Mouse (Mus musculus) neural tube, embryonic 11.5 days (tissue): ENCODE data around the gene Ap1m2. TPM values are rescaled to one million over a fixed set of nuclear protein-coding genes. Genes with fewer than 3 reads are reported as not detected.
A peak's percentile ranks its signal among the peaks of the same experiment; 100 is the strongest.

Source experiments
- ATAC-seq: fragments of 200-750 bp; cut with Nextera tagmentation; 2 replicates; pipeline ENCODE4 v1.8.0; 2017; ENCODE audit warnings: moderate number of reproducible peaks, mild to moderate bottlenecking, moderate TSS enrichment, moderate library complexity; ENCODE audit not compliant: insufficient read depth, low FRiP score, low TSS enrichment
- DNase-seq: peaks from one replicate; pipeline ENCODE4 v3.0.0-alpha.2; 2015; ENCODE audit warnings: low spot score
- H3K27ac ChIP-seq: fragments of 300-500 bp; sonication (generic); 2 replicates; pipeline ENCODE4 v1.5.1; 2014; ENCODE audit warnings: low read depth, mild to moderate bottlenecking, low read length
- H3K27me3 ChIP-seq: fragments of 300-500 bp; sonication (generic); 2 replicates; pipeline ENCODE4 v1.6.1; 2014; ENCODE audit warnings: mild to moderate bottlenecking, low read length, mixed read lengths; ENCODE audit not compliant: control insufficient read depth, insufficient read depth
- H3K36me3 ChIP-seq: fragments of 300-500 bp; sonication (generic); 2 replicates; pipeline ENCODE4 v1.6.1; 2014; ENCODE audit warnings: mild to moderate bottlenecking, low read length, moderate library complexity, mixed read lengths; ENCODE audit not compliant: control insufficient read depth, insufficient read depth
- H3K4me1 ChIP-seq: fragments of 300-500 bp; sonication (generic); 2 replicates; pipeline ENCODE4 v1.6.1; 2014; ENCODE audit warnings: low read length, mixed read lengths; ENCODE audit not compliant: control insufficient read depth, insufficient read depth
- H3K4me2 ChIP-seq: fragments of 300-500 bp; sonication (generic); 2 replicates; pipeline ENCODE4 v1.6.1; 2014; ENCODE audit warnings: low read depth, mild to moderate bottlenecking, moderate library complexity
- H3K4me3 ChIP-seq: fragments of 300-500 bp; sonication (generic); 2 replicates; pipeline ENCODE4 v1.5.1; 2014; ENCODE audit warnings: low read depth, low read length
- H3K9ac ChIP-seq: fragments of 300-500 bp; sonication (generic); 2 replicates; pipeline ENCODE4 v1.6.1; 2014; ENCODE audit warnings: mild to moderate bottlenecking, low read length
- H3K9me3 ChIP-seq: fragments of 300-500 bp; sonication (generic); 2 replicates; pipeline ENCODE4 v1.6.1; 2016; ENCODE audit warnings: low read length; ENCODE audit not compliant: control insufficient read depth
- WGBS: fragments of 180-500 bp; shearing (Covaris S2); extraction: QIAGEN DNeasy Blood & Tissue Kit; methylation state at CpG from one replicate; pipeline ENCODE4 v1.1.7; 2014; 5-methylcytosine and 5-hydroxymethylcytosine counted together
- polyA plus RNA-seq: library from polyadenylated mRNA; unstranded; fragments of >200 nt; fragmentation: Nextera tagmentation; extraction: Ambion mirVana; gene quantifications from 2 replicates; pipeline ENCODE4 v1.2.1, GENCODE M21; 2014

Ap1m2 gene
- polyA plus RNA-seq, 1 experiment from 2014 or later = 2.7 TPM

- Histone ChIP-seq H3K36me3 (no peaks in the 10 kb centered on the region), H3K27ac (no peak overlapping the region), H3K4me1 (peaks cover 12% of the 10 kb centered on the region; the same call in 1 of the 2 replicates), H3K4me3 (peak overlapping the region; percentile 75), H3K27me3 (no peaks in the 10 kb centered on the region), H3K9me3 (no peaks in the 10 kb centered on the region), H3K9ac (peak overlapping the region; percentile 75), H3K4me2 (peak overlapping the region; percentile 94)
- ATAC-seq (no peak), DNase-seq (no peak)
- WGBS = 16% methylated on average over 6 of the region's 6 CpGs
Measured at GRCm38 (mm10) chr9:21321513-21321835, 9.3 kb upstream of the Ap1m2 start.

GRCm38 (mm10) chr9:21320619-21321512 lies 8.7 kb upstream of the Ap1m2 start, which contains the start of gene Slc44a2:
TSS of gene Slc44a2 (plus strand) at chr9:21320698.
- H3K27ac ChIP-seq = no peak within 1 kb of the TSS
- under 1% methylated on average over 52 of the region's 52 CpGs for WGBS

GRCm38 (mm10) chr9:21320280-21320618 lies 8.1 kb upstream of the Ap1m2 start:
- peak overlapping the region; percentile 94 for H3K4me2 ChIP-seq
- no peaks in the 10 kb centered on the region for H3K27me3 ChIP-seq
- ATAC-seq (no peak), DNase-seq (no peak)
- H3K36me3 ChIP-seq = no peaks in the 10 kb centered on the region
- WGBS = 27% methylated on average over 4 of the region's 4 CpGs
- H3K4me1 ChIP-seq = peaks cover 12% of the 10 kb centered on the region; the same call in 1 of the 2 replicates
- no peaks in the 10 kb centered on the region for H3K9me3 ChIP-seq
- H3K27ac ChIP-seq = no peak overlapping the region
- peak overlapping the region; percentile 75 for H3K4me3 ChIP-seq
- H3K9ac ChIP-seq = peak overlapping the region; percentile 75

More at GRCm38 (mm10) chr9:21320619-21321512, 8.7 kb upstream of the Ap1m2 start, which contains the start of gene Slc44a2:
- peak; percentile 95 for DNase-seq
- peak within 1 kb of the TSS; percentile 94 for H3K4me2 ChIP-seq
- ATAC-seq = peak; percentile 93
- H3K9ac ChIP-seq = peak within 1 kb of the TSS; percentile 75
- no peaks in the 10 kb centered on the region for H3K9me3 ChIP-seq
- H3K4me1 ChIP-seq = peaks cover 12% of the 10 kb centered on the region; the same call in 1 of the 2 replicates
- H3K36me3 ChIP-seq = no peaks in the 10 kb centered on the region
- peak within 1 kb of the TSS; percentile 75 for H3K4me3 ChIP-seq
- H3K27me3 ChIP-seq = no peaks in the 10 kb centered on the region

- peaks cover 12% of the 10 kb centered on the region; the same call in 1 of the 2 replicates for H3K4me1 ChIP-seq
- H3K9ac ChIP-seq = no peak overlapping the region
- H3K27me3 ChIP-seq = no peaks in the 10 kb centered on the region
- no peaks in the 10 kb centered on the region for H3K9me3 ChIP-seq
- DNase-seq (no peak), ATAC-seq (no peak)
- no peak overlapping the region for H3K27ac ChIP-seq
- no peak overlapping the region for H3K4me3 ChIP-seq
- 90% methylated on average over 4 of the region's 4 CpGs for WGBS
- no peaks in the 10 kb centered on the region for H3K36me3 ChIP-seq
- H3K4me2 ChIP-seq = no peak overlapping the region
Measured at GRCm38 (mm10) chr9:21319503-21319902, 7.4 kb upstream of the Ap1m2 start.

- H3K4me2 ChIP-seq = no peak overlapping the region
- DNase-seq (no peak), ATAC-seq (no peak)
- no peak overlapping the region for H3K4me3 ChIP-seq
- H3K9ac ChIP-seq = no peak overlapping the region
- no peaks in the 10 kb centered on the region for H3K36me3 ChIP-seq
- WGBS = 86% methylated on average over 6 of the region's 6 CpGs
- H3K4me1 ChIP-seq = peaks cover 12% of the 10 kb centered on the region; the same call in 1 of the 2 replicates
- H3K27ac ChIP-seq = no peak overlapping the region
- no peaks in the 10 kb centered on the region for H3K27me3 ChIP-seq
- H3K9me3 ChIP-seq = no peaks in the 10 kb centered on the region
Measured at GRCm38 (mm10) chr9:21318792-21319191, 6.7 kb upstream of the Ap1m2 start.

- H3K4me2 ChIP-seq = no peak overlapping the region
- DNase-seq (no peak), ATAC-seq (no peak)
- H3K9ac ChIP-seq = no peak overlapping the region
- H3K27me3 ChIP-seq = peaks cover 10% of the 10 kb centered on the region
- no peaks in the 10 kb centered on the region for H3K9me3 ChIP-seq
- no peak overlapping the region for H3K27ac ChIP-seq
- H3K36me3 ChIP-seq = no peaks in the 10 kb centered on the region
- peaks cover 5% of the 10 kb centered on the region; the same call in 1 of the 2 replicates for H3K4me1 ChIP-seq
- H3K4me3 ChIP-seq = no peak overlapping the region
- WGBS = 80% methylated on average over 7 of the region's 7 CpGs
Measured at GRCm38 (mm10) chr9:21316696-21317095, 4.6 kb upstream of the Ap1m2 start.

GRCm38 (mm10) chr9:21315421-21315820 lies 3.3 kb upstream of the Ap1m2 start:
- H3K27ac ChIP-seq = no peak overlapping the region
- H3K36me3 ChIP-seq = no peaks in the 10 kb centered on the region
- H3K4me2 ChIP-seq = no peak overlapping the region
- 63% methylated on average over 5 of the region's 5 CpGs for WGBS
- H3K4me1 ChIP-seq = no peaks in the 10 kb centered on the region
- H3K4me3 ChIP-seq = no peak overlapping the region
- peaks cover 14% of the 10 kb centered on the region for H3K27me3 ChIP-seq
- no peak for DNase-seq
- no peak overlapping the region for H3K9ac ChIP-seq
- no peaks in the 10 kb centered on the region for H3K9me3 ChIP-seq
- no peak for ATAC-seq

GRCm38 (mm10) chr9:21314367-21315140 lies 2.4 kb upstream of the Ap1m2 start:
- Histone ChIP-seq H3K9me3 (no peaks in the 10 kb centered on the region), H3K36me3 (no peaks in the 10 kb centered on the region), H3K27me3 (peaks cover 14% of the 10 kb centered on the region), H3K27ac (no peak overlapping the region), H3K4me1 (no peaks in the 10 kb centered on the region), H3K4me3 (no peak overlapping the region), H3K4me2 (no peak overlapping the region), H3K9ac (no peak overlapping the region)
- DNase-seq = no peak
- 90% methylated on average over 9 of the region's 9 CpGs for WGBS
- ATAC-seq = no peak
